Mouse (Mus musculus) G1E (cell line): ENCODE measurements around the gene Sec16a.

Experiments used
- CTCF ChIP-seq: IDR thresholded peaks from 2 replicates; pipeline ENCODE4 v1.5.1; 2012; ENCODE audit warnings: low read depth, low read length, inconsistent platforms, mixed read lengths
- GATA1 ChIP-seq: IDR thresholded peaks from 2 replicates; pipeline ENCODE4 v1.6.1; 2012; ENCODE audit warnings: borderline replicate concordance, low read length, inconsistent platforms, mixed read lengths
- GATA2 ChIP-seq: IDR thresholded peaks from 2 replicates; pipeline ENCODE4 v1.6.1; 2012; ENCODE audit warnings: low read depth, low read length, inconsistent platforms, borderline replicate concordance
- POLR2AphosphoS5 ChIP-seq: IDR thresholded peaks from 2 replicates; pipeline ENCODE4 v1.6.1; 2012; ENCODE audit warnings: low read depth, low read length, inconsistent platforms; ENCODE audit not compliant: insufficient replicate concordance
- TAL1 ChIP-seq: conservative IDR thresholded peaks from 2 replicates; pipeline ENCODE4 v1.6.1; 2012; ENCODE audit warnings: low read depth, low read length, inconsistent platforms, mixed read lengths

DNA sequence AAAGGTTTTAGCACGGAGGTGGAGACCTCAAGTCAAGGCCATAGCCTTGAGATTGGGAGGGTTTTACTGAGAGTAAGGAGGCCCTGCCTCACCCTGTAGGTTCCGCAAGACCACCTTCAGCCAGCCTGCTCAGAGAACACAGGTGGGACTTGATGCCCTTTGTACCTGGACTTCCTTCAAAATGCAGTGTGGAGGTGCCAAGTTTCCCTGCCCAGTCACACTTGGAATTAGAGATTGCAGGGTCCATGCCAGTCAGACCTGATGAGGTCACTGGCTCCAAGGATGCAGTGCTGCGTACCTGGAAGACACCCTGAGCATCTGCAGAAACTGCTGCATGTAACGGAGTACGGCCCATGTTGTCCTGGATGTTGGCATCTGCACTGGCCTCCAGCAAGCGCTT lies 18.4 kb upstream of the Sec16a start:
- TF ChIP-seq GATA2 (no peak), CTCF (no peak), TAL1 (no peak), GATA1 (no peak), POLR2AphosphoS5 (no peak)
